Mouse (Mus musculus) hematopoietic stem cell, adult 5-6 weeks (primary cell): ENCODE measurements at regions not wholly inside any gene's neighbourhood (a gene's known extent, or its start where the extent isn't known, plus 50 kb on each side); places are given as distances from the start of the nearest gene placed in this dataset.

Experiments
- ATAC-seq, 2 experiments: fragments of 125-278 bp in 1 of 2; replicated peaks in 1 of 2; 2 replicates each; pipeline ENCODE4 v1.8.0; 2016 to 2017; ENCODE audit warnings: inconsistent platforms in 2 of 2, mild to moderate bottlenecking in 2 of 2, moderate number of reproducible peaks in 2 of 2, low read depth in 1 of 2, moderate TSS enrichment in 1 of 2; ENCODE audit not compliant: low FRiP score in 2 of 2, poor library complexity in 2 of 2, severe bottlenecking in 2 of 2, insufficient read depth in 1 of 2, low TSS enrichment in 1 of 2

DNA sequence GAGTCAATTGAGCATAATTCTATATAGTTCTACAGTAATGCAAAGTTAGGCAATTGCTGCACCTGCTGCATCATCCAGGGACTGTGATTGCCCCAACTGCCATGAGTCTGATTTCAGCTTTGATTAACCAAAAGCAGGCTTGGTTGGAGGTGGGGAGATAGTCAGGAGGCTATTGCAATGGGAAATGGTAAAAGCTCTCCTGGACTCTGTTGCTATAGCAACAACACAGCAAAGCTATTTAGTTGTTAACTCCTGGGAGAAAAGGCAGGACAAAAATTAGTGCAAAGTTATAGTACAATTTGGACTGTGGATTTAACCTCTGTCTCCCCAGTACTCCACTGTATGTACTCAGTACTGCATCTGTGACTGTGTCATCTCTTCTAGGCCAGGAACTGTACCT is 51.7 kb upstream of the Rasgrf1 start:
- ATAC-seq, result no peak

- no peak for ATAC-seq
These were observed 59.0 kb upstream of the Rasgrf1 start for GRCm38 (mm10) chr9:89850491-89851282.

GRCm38 (mm10) chr9:89849947-89850346 is 59.8 kb upstream of the Rasgrf1 start:
- ATAC-seq, result no peak

DNA sequence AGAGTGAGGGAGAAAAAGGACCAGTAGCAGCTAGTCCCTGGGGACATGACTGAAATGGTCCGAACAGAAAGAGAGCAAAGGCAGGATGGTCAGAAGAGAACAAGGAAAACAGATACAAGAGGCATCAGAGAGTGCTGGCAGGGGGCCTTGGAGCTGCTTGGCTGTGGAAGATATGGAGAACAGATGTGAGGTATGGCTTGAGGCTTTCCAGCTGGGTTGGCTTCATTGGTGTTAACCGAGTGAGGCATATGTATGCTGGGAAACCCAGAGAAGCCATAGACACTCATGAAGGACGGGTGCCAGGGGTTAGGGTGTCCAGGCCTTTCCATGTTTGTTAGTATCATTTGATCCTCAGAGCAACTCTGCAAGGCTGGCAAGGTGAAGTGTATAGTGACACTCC is 61.1 kb upstream of the Rasgrf1 start:
- no peak for ATAC-seq

GRCm38 (mm10) chr9:89846973-89847372 is 62.7 kb upstream of the Rasgrf1 start:
- ATAC-seq, result no peak

DNA sequence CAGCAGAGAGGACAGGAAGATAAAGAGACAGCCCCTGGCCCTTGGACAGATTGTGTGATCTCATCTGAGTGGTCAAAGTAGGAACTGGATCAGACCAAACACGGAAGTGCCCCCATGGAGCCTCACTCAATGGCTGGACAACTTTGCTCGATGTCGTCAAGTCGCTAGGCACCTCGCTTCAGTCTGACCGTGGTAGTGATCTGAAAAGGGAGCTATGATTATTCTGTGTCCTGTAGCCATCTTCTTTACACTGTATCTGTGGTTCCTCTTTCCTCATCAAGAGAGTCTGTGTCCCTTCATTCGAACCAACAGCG is 67.0 kb upstream of the Rasgrf1 start:
- no peak for ATAC-seq

- no peak for ATAC-seq
These were observed 67.6 kb upstream of the Rasgrf1 start for GRCm38 (mm10) chr9:89841866-89842775.

- no peak for ATAC-seq
These were observed 68.3 kb upstream of the Rasgrf1 start for GRCm38 (mm10) chr9:89841371-89841770.

DNA sequence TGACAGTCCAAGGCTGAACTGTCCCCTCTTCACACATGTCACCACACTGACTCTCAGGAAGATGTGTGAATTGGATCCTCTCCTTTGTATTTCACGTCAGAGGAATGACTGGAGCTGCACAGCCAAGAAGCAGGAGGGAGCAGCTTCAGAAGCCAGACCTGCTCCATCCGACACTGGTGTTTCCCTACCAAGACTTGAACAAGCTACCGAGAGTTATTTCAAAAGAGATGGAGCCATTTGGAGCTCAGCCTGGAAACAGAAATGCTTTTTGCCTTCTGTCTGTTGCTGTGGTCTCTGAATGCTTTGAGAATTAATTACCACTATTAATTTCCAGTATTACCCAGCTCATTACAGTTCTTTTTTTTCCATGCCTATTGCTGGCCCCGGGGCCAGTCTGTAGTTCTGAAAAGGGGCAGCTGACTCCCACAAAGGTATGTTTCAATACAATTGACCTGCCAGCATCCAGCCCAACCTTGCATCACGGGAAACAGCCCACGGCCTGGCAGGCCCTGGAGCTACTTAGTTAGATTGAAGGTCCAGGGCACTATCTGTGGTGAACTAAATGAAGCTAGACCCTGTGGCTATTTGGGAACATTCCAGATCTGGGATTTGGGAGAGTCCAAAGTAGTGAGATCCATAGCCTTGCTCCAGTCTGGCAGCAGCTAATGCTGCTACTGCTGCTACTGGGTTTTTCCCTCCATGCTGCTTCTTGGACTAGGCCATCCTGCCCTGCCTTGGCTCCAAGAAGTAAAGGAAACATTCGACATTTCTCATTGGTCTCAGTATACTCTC is 73.1 kb upstream of the Rasgrf1 start:
- ATAC-seq, result no peak

- no peak for ATAC-seq
These were observed 76.1 kb upstream of the Rasgrf1 start for GRCm38 (mm10) chr9:89833596-89833995.

GRCm38 (mm10) chr9:89831855-89832254 is 77.9 kb upstream of the Rasgrf1 start:
- peak; percentile 91 to 92 for ATAC-seq

DNA sequence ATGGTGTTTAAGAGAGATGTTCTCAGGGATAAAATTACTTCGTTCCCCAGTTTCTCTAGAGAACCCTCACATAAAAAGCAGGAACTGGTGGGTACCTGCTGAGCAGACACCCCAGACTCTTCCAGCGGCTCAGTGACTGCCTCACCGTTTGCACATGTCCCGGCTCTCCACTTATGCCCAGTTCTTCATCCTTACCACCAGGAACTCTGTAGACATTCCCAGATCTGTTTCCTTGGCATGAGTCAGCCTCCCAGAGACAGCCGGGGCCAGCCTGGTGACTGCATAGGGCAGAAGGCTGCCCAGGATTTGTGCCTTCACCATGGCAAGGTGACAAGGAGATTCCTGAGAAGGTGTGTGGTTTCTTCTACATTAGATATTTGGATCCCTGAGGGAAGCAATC is 81.6 kb upstream of the Rasgrf1 start:
- ATAC-seq, result no peak

GRCm38 (mm10) chr9:89827564-89827963 is 82.1 kb upstream of the Rasgrf1 start:
- ATAC-seq, result no peak

DNA sequence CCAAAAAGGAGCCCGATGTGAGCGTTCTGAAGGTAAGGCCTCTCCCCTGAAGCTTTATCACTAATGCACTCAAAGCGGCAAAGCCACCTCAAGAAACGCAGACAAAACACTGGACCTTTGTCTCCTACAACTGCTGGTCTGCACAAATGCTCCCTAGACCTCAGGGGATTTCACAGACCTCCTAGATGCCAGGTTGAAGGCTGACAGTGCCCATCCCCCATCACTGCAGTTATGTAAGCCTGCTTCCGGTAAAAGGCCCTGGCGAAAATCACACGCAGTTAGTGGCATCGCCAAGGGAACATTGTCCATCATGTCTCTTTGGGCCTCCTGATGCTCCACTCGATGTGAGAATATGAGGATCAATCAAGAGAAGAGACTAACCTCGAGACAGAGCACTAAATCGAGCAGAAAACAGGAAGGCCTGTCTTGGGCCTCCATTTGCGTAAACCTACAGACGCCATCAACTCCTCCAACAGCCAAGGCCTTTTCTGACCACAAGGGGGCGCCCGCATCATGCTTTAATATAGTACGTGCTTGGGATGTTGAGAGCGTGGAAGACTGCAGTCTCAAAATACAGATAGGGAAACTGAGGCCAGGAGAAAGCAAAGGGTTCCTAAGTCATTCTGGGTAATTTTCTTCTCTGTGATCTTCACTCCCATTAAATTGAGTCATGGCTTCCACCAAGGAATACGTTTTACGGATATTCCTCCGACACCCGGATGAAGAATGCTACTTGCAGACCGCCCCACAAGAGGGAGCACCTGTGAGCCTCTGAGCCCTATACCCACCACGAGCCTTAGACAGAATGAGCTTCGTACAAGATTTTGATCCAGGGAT is 82.8 kb upstream of the Rasgrf1 start:
- peak; percentile 68 to 84 for ATAC-seq

GRCm38 (mm10) chr9:89821853-89822243 is 83.6 kb upstream of the Ankrd34c start:
- no peak for ATAC-seq

- peak; percentile 60 to 61; a peak in 2 of 4 replicates for ATAC-seq
These were observed 83.0 kb upstream of the Ankrd34c start for GRCm38 (mm10) chr9:89821109-89821852.
